Mouse (Mus musculus): ENCODE data around the gene Shkbp1.

- no peak for TF ChIP-seq CTCF (IDR thresholded peaks at IDR 0.05; ENCODE audit: low read depth, low read length)
- 0 out of 2 replicates have a peak, but pooled peaks have one; percentile 42 for TF ChIP-seq EP300 (IDR thresholded peaks at IDR 0.05; ENCODE audit: insufficient read depth, low read depth, low read length)
Observed at GRCm38 (mm10) chr7:27337175-27337853, 18.5 kb downstream of the Shkbp1 start, which contains the start of gene Ltbp4.

Data from ES-Bruce4 (cell line).